Mouse (Mus musculus) spleen, postnatal 36 days (tissue): ENCODE results near the gene Gpd1.
"Not testable (repeated sequence)": the region's sequence is repeated elsewhere in the genome, so short reads cannot be mapped to it uniquely, and the experiment has no call there.

Experiments used
- DNase-seq, 2 experiments: peaks; one replicate each; pipeline ENCODE4 v3.0.0; 2022; ENCODE audit warnings: low spot score in 2 of 2, mixed read lengths in 1 of 2

The Gpd1 gene

DNA sequence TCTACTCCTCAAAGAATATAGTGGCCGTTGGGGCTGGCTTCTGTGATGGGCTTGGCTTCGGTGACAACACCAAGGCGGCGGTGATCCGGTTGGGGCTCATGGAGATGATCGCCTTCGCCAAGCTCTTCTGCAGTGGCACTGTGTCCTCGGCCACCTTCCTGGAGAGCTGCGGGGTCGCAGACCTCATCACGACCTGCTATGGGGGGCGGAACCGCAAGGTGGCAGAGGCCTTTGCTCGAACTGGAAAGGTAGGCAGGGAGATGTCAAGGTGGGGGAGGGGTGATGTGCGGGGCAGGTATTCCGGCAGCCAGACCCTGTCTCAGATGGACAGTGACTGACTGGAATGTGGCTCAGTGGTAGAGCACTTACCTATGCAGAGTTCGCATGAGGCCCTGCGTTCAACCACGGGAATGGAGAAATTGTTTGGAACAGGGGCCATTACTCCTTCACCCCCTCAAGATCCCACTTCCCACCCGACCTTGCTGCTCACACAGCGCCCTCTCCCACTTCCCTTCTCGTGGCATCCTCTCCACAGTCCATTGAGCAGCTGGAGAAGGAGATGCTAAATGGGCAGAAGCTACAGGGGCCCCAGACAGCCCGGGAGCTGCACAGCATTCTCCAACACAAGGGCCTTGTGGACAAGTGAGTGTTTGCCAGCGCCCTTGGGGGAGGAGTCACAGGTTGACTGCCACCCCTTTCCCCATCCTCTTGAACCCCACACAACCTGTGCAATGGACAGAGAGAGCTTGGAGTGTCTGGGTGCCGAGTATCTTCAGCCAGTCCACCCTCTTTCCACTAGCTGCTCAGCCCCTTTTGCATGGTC, 4.8 kb downstream of the Gpd1 start:
- DNase-seq, result no peak

DNA sequence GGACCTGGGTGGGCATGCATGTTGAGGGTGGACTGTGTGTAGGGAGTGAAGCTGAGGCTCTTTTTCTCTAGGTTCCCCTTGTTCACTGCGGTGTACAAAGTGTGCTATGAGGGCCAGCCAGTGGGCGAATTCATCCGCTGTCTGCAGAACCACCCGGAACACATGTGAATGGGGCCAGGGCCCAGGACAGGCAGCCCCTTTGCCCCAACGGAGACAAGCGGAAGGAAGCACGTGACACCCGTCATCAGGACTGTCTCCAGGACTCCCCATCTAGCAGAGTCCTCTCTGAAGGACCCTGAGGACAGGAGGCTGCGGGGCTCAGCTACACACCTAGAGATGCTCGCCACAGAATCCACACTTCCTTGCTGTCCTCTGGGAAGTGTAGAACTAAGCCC, 5.8 kb downstream of the Gpd1 start:
- no peak for DNase-seq

DNA sequence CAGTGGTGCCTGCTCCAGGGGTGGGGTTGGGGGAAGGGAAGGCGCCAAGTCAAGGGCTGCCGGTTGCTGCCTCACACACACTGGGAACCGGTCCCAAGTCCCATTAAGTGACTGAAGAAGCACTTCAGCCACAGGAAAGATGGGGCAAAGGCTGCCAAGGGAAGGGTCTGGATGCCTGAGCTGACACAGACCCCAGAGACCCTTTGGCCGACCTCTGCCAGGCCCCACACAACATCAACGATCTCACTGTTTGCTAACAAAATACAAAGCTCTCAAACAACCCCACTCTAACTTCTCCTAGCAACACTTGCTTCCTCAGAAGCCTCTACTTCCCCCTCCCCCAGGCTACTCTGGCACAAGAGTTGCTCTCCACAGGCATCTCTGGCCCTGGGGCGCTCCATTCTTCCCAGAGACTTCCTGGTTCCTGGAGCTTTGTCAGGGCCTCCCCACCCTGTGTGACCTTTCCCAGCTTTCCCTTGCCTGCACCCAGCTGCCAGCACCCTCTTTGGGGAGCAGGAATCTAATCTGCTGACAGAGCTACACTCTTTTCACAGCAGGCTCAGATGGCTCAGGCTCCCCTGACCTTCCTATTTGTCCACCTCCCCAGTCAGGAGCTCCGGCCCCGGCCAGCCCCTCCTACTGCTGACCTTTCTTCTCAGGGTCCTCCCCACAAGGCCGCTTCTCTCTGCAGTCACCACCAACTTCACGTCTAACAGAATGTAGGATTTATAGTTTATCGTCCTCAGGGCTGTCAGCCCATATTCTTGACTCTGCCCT, 6.4 kb downstream of the Gpd1 start:
- DNase-seq, result peak; percentile 14 to 29

DNA sequence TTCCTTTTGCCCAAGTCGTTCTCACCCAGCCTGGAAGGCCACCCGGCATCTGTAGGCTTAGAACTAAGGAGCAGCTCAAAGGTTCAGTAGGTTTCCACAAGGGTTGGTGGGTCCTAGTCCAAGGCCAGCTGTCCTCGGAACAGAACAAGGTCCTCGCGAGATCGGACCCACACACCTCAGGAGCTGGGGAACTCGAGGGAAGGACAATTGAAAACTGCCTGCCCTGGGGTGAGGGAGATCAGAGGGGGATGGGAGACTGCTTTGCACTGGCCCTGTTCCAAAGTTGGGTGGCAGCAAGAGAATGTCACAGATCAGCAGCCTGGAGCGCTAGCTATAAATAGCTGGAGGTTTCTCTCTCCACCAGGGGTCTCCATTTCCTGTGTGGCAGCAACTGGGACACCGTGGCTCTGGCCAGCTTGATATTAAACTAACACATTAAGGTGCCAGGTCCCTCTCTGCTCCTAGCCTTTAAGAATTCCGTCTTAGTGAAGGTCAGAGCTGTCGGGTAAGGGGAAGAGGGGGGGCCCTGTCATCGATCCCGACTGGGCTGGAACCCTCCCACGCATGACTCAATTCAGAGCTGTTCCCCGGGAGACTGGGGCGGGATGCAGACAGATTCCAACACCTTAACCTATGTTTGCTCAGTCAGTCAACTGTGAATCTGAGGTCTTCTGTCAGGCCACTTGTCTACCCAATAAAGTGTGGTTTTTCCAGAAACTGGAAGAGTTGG, 7.1 kb downstream of the Gpd1 start:
- DNase-seq, result peak; percentile 37 to 56

DNA sequence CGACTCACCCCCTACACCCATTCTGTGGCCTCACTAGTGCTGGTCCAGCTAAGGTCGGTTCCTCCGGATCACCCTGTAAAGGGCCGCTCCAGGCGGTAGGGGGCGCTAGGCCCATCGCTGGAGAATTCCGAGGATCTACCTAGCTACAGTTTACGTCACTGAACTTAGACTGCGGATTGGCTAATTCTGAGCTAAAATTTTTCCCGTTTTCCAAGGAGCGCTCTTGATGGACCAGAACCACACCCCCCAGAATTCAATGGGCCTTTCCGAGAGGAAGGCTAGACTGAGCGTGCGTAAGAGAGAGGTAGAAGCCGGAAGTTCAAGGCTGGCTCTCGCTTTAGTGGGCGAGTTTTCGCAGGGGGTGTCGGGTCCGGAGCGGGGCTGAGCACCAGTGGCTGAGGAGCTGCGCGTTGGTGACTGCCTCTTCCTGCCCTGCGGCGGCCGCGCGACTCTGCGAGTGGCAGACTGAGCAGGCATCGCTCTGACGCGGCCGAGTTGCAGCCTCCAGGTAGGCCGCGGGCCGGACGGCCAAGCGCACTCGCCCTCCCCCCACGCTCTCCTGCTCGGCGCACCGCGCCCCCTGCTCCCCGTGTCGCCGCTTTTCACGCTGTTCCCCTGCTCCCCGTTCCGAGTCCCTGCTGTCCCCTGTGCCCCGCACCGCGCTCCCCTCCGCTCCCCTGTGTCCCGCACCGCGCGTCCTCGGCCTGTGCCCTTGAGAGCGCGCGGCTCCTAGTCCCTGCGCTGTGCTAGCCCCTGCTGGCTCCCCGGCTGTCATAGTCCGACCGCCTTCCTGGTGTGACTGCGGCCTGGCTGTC, 8.2 kb downstream of the Gpd1 start, which contains the start of gene Cox14:
Gene Cox14, plus strand, starts transcription at position 278 of the 815 bp plus-strand sequence.
- DNase-seq, result peak; percentile 95 to 96

DNA sequence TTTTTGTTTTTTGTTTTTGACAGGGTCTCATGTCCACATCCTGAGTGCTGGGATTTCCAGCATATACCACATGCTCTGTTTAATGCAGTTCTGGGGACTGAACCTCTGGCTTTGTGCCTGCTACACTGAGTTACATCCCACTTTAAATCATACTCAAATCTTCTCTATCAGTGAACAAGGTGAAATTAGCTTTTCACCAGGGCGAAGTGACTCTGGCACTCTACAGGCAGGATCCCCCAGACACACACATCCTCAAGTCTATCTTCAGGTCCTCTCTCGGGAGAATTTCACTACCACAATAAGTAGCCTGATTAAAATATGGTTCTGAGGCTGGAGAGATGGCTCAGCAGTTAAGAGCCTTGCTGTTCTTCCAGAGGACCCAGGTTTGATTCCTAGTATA, 9.2 kb downstream of the Gpd1 start:
- DNase-seq, result no peak

DNA sequence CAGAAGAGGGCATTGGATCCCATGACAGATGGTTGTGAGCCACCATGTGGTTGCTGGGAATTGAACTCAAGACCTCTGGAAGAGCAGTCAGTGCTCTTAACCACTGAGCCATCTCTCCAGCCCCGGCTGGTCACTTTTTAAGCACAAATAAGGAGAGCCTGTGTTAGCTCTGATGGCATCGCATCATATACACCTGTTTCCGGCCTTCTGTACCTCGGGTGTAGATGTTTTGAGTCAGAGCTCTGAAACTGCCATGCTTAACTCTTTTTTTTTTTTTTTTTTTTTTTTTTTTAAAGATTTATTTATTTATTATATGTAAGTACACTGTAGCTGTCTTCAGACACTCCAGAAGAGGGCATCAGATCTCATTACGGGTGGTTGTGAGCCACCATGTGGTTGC, 9.7 kb downstream of the Gpd1 start:
- not testable (repeated sequence) for DNase-seq

DNA sequence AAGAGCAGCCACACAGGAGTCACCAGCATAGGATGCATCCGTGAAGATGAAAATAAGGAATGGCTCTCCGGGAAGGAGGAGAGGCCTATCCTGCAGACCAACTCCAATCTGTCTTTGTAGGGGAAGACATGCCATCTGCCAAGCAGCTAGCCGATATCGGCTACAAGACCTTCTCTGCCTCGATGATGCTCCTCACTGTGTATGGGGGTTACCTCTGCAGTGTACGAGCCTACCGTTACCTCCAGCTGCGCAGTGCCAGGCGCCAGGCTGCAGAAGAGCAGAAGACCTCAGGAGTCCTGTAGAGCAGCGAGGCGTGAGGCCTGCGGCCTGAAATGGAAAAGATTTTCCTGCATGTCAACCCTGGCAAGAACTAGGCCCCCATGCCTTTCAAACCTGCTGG, 10.2 kb downstream of the Gpd1 start:
- no peak for DNase-seq

DNA sequence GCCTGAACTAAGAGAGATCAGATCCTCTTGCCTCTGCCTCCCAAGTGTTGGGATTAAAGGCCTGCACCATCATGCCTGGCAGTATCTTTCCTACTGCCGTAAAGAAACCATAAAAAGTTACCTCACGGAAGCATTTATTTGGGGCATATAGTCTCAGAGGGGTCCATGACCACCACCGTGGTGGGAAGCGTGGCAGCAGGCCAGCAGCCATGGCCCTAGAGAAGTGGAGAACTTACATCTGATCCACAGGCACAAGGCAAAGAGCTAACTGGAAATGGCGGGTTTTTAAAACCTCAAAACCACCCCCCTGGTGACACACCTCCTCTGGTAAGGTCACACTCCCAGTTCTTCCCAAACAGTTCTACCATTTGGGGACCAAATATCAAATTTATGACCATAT, 10.9 kb downstream of the Gpd1 start:
- no peak for DNase-seq

DNA sequence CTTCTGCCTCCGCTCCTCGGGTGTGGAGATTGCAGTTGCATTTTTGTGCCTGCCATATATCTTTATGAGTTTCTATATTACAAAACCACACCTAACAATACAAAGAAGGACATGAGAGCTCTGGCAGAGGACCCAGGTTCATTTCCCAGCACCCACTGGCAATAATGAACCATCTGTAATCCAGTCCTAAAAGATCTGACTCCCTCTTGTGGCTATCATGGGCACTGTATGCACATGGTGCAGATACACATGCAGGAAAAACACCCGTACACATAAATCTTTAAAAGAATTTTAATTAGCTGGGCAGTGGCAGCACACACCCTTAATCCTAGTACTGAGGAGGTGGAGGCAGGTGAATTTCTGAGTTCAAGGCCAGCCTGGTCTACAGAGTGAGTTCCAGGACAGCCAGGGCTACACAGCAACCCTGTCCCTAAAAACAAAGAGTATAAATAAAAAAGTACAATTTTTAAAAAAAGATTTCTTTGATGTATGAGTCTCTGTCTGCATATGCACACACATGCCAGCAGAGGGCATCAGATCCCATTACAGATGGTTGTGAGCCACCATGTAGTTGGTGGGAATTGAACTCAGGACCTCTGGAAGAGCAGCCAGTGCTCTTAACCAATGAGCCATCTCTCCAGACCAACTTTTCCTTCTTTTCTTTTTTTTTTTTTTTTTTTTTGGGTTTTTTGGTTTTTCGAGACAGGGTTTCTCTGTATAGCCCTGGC, 11.9 kb downstream of the Gpd1 start:
- no peak for DNase-seq

DNA sequence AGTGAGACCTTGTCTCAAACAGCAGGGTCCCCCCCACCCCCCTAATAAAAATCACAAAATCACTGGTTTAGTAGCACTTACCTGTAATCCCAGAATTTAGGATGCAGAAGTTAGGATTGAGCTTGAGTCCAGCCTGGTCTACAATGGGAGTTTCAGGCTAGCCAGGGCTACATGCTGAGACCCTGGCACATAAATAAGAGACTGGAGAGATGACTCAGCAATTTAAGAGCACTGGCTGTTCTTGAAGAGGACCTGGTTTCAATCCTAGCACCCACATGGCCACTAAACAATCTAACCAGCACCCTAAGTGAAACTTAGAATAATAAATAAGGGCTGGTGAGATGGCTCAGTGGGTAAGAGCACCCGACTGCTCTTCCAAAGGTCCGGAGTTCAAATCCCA, 13.9 kb downstream of the Gpd1 start:
- no peak for DNase-seq

DNA sequence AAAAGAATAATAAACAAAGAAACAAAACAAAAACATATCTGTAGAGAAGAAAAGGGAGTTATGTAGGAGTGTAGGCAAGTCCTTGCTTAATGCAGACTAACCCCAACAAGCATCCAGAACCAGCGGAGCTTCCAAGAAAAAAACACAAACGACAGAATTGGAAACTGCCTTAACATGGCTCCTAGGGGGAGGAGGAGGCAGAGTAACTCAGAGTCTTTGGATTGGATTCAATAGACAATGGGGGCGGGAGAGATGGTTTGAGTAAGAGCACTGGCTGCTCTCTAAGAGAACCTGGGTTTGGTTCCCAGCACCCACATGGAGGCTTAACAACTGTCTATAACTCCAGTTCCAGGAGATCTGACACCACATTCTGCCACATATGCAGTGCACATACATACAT, 14.4 kb downstream of the Gpd1 start:
- DNase-seq, result no peak

DNA sequence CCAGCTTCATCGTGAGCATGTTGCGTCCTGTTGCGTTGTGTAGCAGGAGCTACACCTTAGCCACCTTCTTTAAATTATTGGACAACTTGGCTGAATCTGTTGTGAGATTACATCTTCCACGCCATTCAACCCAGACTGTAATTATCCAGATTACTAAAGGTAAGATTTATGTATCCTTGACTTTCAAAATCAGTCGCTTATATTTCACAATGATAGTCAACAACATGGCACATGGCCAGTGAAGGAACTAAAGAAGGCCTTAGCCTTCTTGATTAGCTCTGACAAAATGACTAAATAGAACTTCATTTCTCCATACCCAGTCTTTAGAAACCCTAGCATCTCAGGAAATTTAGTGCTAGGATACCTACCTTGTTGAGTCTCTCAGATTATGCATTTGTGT, 15.9 kb downstream of the Gpd1 start:
- no peak for DNase-seq

DNA sequence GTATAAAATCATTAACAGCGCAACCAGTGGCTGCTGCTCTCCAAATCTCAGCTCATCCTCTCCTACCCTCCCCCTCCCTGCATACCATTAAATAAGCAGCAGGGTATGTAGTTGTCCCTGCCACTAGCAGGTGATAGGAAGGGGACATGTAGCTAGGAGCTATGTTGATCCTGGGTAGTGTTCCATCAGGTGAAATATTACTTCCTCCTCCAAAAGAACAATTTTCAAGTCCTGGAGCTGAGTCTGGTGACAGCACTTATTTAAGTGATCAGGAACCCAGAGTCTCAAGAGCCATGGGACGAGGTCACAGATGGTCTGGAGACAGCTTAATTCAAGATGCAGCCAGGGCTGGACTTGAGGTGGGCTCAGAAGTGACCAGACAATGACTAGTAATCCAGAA, 18.3 kb downstream of the Gpd1 start:
- DNase-seq, result peak; percentile 100

DNA sequence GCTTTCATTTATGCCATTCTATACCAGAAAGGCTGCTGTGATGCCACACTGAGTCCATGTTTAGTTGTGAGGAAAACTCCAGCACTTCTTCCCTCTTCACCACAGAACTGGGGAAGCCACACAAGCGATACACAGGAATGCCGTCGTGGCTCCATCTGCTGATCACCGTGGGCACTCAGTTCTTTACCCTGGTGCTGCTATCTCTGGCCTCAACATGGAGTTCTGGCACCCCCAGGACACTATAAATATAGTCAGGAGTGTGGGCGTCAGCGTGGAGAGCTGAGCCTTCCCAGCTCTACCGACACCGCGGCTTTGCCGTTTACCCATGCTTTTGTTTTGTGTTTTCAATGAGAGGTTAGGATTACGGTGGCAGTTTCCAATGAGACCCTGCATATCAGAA, 19.4 kb downstream of the Gpd1 start:
- DNase-seq, result no peak

DNA sequence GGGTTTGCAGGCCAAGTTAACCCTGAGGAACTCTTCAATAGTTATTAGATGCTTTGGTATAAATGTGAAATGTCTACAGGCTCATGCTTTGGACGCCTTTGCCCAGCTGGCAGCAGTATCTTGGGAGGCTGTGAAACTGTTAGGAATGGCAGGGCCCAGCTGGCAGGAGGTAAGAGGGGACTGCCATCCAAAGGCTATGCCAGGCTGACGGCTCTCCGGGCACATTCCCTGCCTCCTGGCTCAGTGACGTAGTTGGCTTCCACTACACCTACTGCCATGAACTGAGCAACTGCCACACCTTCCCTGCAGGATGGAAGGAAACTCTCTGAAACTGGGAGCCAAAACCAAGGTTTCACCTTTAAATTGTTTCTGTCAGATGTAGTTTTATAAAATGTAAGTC, 22.9 kb downstream of the Gpd1 start:
- DNase-seq, result no peak

DNA sequence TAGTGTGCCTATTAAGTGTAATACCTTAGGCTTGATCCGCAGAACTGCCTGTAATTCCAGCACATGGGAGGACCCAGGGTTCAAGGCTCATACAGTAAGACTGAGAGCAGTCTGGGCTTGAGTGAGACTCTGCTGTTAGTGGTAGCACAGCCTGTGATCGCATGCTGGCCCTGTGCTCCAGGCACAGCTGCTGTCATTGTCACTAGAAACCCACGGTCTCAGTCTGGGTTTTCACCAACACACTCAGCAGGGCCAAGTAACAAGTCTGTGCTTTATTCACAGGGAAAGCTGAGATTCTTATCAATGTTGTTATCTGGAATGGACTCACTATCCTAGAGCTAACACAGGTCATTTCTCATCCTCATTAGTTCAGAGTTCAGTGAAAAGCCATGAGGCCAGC, 36.9 kb downstream of the Gpd1 start:
- DNase-seq, result no peak

DNA sequence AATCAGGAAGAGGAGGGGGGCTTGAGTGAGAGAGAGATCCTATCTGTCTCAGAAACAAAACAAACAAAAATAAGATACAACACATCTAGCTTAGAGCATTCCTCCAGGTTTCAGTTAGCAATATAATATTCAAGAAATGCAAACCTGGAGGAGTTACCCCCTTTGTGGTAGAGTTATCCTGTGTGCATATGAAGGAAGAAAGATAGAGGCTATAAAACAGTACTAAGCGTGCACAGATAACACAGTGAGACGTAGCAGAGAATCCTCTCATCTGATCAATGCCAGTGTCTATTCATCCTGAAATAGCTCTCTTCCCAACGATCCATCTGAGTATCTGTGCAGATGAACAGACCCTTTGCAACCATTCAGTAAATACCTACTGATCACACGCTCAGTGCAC, 50.2 kb downstream of the Gpd1 start:
- no peak for DNase-seq

DNA sequence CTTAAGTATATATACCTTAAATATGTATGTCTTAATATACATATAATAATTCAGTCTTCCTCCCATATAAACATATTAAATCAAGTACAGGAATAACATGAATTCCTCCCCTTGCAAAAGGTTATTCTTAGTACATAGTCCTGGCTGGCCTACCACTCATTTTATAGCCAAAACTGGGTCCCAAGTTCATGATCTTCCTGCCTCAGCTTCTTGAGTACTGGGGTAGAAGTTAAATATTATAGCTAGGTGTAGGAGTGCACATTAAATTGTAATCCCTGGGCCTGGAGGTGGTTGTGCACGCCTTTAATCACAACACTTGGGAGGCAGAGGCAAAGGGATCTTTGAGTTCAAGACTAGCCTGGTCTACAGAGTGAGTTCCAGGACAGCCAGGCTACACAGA, 51.4 kb downstream of the Gpd1 start:
- DNase-seq, result no peak

DNA sequence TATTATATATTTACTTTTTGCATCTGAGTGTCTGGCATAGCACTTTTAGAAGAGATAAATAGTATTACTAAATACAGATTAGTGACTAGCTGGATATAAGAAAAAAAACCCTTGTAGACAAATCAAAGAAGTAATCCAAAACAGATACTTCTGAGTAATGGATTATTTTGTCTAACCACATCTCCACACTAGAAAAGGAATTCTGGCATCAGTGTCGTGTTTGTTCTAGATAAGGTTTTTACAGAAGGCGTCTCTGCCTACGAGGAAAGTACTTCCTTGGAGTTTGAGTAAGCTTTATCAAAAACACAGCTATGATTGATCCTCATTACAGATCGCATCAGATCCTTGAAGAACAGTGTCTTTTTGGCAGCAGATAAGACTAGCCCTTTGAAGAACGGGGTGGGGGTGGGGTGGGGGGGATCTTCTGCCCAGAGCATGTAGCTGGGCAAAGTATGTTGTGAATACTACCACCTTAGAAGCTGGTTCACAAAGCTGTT, 53.7 kb downstream of the Gpd1 start:
- DNase-seq, result no peak
